Mouse (Mus musculus): ENCODE measurements around the gene Phf14. TPM values are rescaled to one million over a fixed set of nuclear protein-coding genes. Genes with fewer than 3 reads are reported as not detected.
"Not testable (repeated sequence)": the region's sequence is repeated elsewhere in the genome, so short reads cannot be mapped to it uniquely, and the experiment has no call there.

The Phf14 gene
- total and polyA plus RNA-seq, 2 experiments from 2014 or later: 81.5 to 86.2 TPM

GRCm38 (mm10) chr6:12125031-12125803 is 217.6 kb downstream of the Phf14 start:
- H3K4me1 ChIP-seq (ENCODE audit: insufficient read depth, low read length): no peaks in the 10 kb centered on the region
- H3K9me3 ChIP-seq (ENCODE audit: low read length): no peaks in the 10 kb centered on the region
- peak; percentile 76 for TF ChIP-seq CTCF (IDR thresholded peaks at IDR 0.05; ENCODE audit: low read depth)
- WGBS: 30% methylated on average over 17 of the region's 17 CpGs
- H3K4me2 ChIP-seq (ENCODE audit: low read depth, low read length): peak overlapping the region; percentile 27
- H3K27me3 ChIP-seq (ENCODE audit: insufficient read depth, low read length): no peaks in the 10 kb centered on the region
- DNase-seq (ENCODE audit: low spot score): peak; percentile 89
- no peak overlapping the region for H3K9ac ChIP-seq (replicated peaks; ENCODE audit: low read length)
- peak; percentile 92 for ATAC-seq
- H3K27ac ChIP-seq: no peak overlapping the region
- no peaks in the 10 kb centered on the region for H3K36me3 ChIP-seq (ENCODE audit: insufficient read depth, low read length)
- no peak overlapping the region for H3K4me3 ChIP-seq (ENCODE audit: low read length)

GRCm38 (mm10) chr6:12126601-12127000 is 219.0 kb downstream of the Phf14 start:
- not testable (repeated sequence) for H3K27ac ChIP-seq; H3K9ac ChIP-seq (replicated peaks; ENCODE audit: low read length); H3K27me3 ChIP-seq (ENCODE audit: insufficient read depth, low read length); H3K36me3 ChIP-seq (ENCODE audit: insufficient read depth, low read length); H3K4me2 ChIP-seq (ENCODE audit: low read depth, low read length); H3K4me1 ChIP-seq (ENCODE audit: insufficient read depth, low read length); DNase-seq (ENCODE audit: low spot score); ATAC-seq; H3K4me3 ChIP-seq (ENCODE audit: low read length); H3K9me3 ChIP-seq (ENCODE audit: low read length)
- 86% methylated on average over 7 of the region's 7 CpGs for WGBS

- Histone ChIP-seq H3K9me3 (ENCODE audit: low read length) (no peaks in the 10 kb centered on the region), H3K27ac (no peak overlapping the region), H3K36me3 (ENCODE audit: insufficient read depth, low read length) (no peaks in the 10 kb centered on the region), H3K4me3 (ENCODE audit: low read length) (no peak overlapping the region), H3K4me2 (ENCODE audit: low read depth, low read length) (no peak overlapping the region), H3K27me3 (ENCODE audit: insufficient read depth, low read length) (no peaks in the 10 kb centered on the region), H3K4me1 (ENCODE audit: insufficient read depth, low read length) (no peaks in the 10 kb centered on the region), H3K9ac (replicated peaks; ENCODE audit: low read length) (no peak overlapping the region)
- ATAC-seq (no peak), DNase-seq (ENCODE audit: low spot score) (no peak)
- TF ChIP-seq CTCF (IDR thresholded peaks at IDR 0.05; ENCODE audit: low read depth): no peak
- WGBS: 92% methylated on average over 4 of the region's 4 CpGs
Observed at GRCm38 (mm10) chr6:12127287-12127686, 219.7 kb downstream of the Phf14 start.

Other genes with a start within 250 kb of the Phf14 start
- gene Ndufa4, start 312 bp upstream of the Phf14 start, total RNA-seq (2014; rRNA removed): 640 and 701 TPM in 2 replicates
- 1,722 and 1,741 TPM in 2 replicates for gene Ndufa4, start 312 bp upstream of the Phf14 start, polyA plus RNA-seq (2015; fragmentation: Nextera tagmentation; extraction: Ambion mirVana)

Measured in hindbrain, postnatal 0 days (tissue).